Mouse (Mus musculus) Patski (cell line): ENCODE measurements around the gene Ttc22. TPM values are rescaled to one million over a fixed set of nuclear protein-coding genes. Genes with fewer than 3 reads are reported as not detected.

Source experiments
- ATAC-seq: fragments of 100-300 bp; one replicate; pipeline ENCODE4 v1.8.0; 2021
- CTCF ChIA-PET: fragments of 350-600 bp; sonication (Branson Sonifier 250); formaldehyde crosslinking; loops from one replicate; lab custom pipeline; 2022; ENCODE audit warnings: inconsistent platforms; lab: Charles Lee
- POLR2A ChIA-PET: fragments of 350-600 bp; sonication (Branson Sonifier 250); formaldehyde crosslinking; loops from one replicate; lab custom pipeline; 2022; ENCODE audit warnings: antibody characterized with exemption, inconsistent platforms; lab: Charles Lee
- DNase-seq: peaks from one replicate; pipeline ENCODE4 v3.0.0-alpha.2; 2011; ENCODE audit warnings: low read depth, low spot score
- H3K27me3 ChIP-seq: fragments of 371-371 bp; one replicate; pipeline ENCODE4 v1.5.1; 2021
- CTCF ChIP-seq: fragments of 100-300 bp; IDR thresholded peaks from one replicate; pipeline ENCODE4 v1.5.1; 2021
- in situ Hi-C: fragments of 300-500 bp; cut with MboI; formaldehyde crosslinking; loops from 3 replicates; pipeline ENCODE4 v1.11.1; 2018; ENCODE audit warnings: low pct_unique_long_range_greater_than_20kb, mixed read lengths
- polyA plus RNA-seq: library from polyadenylated mRNA; unstranded; gene quantifications from one replicate; pipeline ENCODE4 v1.2.3, GENCODE M21; 2021

Ttc22 gene
- polyA plus RNA-seq, 1 experiment from 2014 or later, result 0.72 TPM

GRCm38 (mm10) chr4:106614881-106615280 lies 7.4 kb upstream of the Ttc22 start:
- TF ChIP-seq CTCF, result no peak
- CTCF ChIA-PET, result interaction anchor here (0.6 to 3.5 kb wide), 10 partner anchors 8 to 99 kb away, joined by 3 to 33 read pairs (median 7); partner anchors contain the start of gene Ttc22
- ATAC-seq (no peak), DNase-seq (no peak)
- POLR2A ChIA-PET, result interaction anchor here (1.0 to 1.5 kb wide), 2 partner anchors 93 to 95 kb away, joined by 4 to 5 read pairs; no protein-coding TSS in a partner anchor
- in situ Hi-C loops, result loop anchor here (10.0 kb wide), 1 partner anchor 90 kb away; no protein-coding TSS in a partner anchor
- no peaks in the 10 kb centered on the region for H3K27me3 ChIP-seq

DNA sequence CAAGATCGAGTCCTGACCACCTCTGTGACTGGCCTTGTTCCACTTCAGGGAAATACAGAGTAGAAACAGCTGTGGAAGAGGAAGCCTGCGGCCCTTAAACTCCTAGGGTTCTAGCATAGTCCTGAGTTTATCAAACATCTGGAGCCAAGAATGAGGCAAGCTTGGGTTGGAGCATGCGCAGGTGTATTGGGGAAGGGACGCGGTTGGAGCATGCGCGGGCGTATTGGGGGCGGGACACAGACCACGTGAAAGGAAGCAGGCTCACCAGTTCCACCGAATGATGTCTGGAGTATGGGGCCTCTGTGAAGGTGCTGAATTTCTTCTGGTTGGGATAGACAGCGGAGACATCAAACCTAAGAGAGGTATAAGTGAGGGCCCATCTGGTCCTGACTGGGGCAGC lies 6.6 kb upstream of the Ttc22 start:
- in situ Hi-C loops, result loop anchor here (10.0 kb wide), 1 partner anchor 89 kb away; no protein-coding TSS in a partner anchor
- ChIA-PET POLR2A (interaction anchor here (1.0 to 1.5 kb wide), 2 partner anchors 92 to 94 kb away, joined by 4 to 5 read pairs; no protein-coding TSS in a partner anchor), CTCF (interaction anchor here (0.9 to 3.5 kb wide), 4 partner anchors 11 to 91 kb away, joined by 3 to 33 read pairs (median 7); no protein-coding TSS in a partner anchor)
- TF ChIP-seq CTCF, result no peak
- no peak for ATAC-seq
- H3K27me3 ChIP-seq, result no peaks in the 10 kb centered on the region
- DNase-seq, result no peak

- ATAC-seq (no peak), DNase-seq (no peak)
- CTCF ChIA-PET, result no interaction called here
- in situ Hi-C loops, result loop anchor here (10.0 kb wide), 1 partner anchor 88 kb away; no protein-coding TSS in a partner anchor
- POLR2A ChIA-PET, result interaction anchor here (0.7 kb wide), 1 partner anchor 55 kb away, joined by 5 read pairs; no protein-coding TSS in a partner anchor
- no peak for TF ChIP-seq CTCF
- H3K27me3 ChIP-seq, result no peaks in the 10 kb centered on the region
Observed at GRCm38 (mm10) chr4:106617056-106617455, 5.2 kb upstream of the Ttc22 start, which contains the start of gene Lexm. TSS of gene Lexm (minus strand) at chr4:106617241.

- ChIA-PET POLR2A (no interaction called here), CTCF (interaction anchor here (0.9 to 1.1 kb wide), 2 partner anchors 12 to 178 kb away, joined by 3 read pairs; no protein-coding TSS in a partner anchor)
- no peak for TF ChIP-seq CTCF
- H3K27me3 ChIP-seq, result no peaks in the 10 kb centered on the region
- DNase-seq (no peak), ATAC-seq (no peak)
- in situ Hi-C loops, result loop anchor here (10.0 kb wide), 1 partner anchor 86 kb away; no protein-coding TSS in a partner anchor
Observed at GRCm38 (mm10) chr4:106618898-106619297, 3.3 kb upstream of the Ttc22 start.

DNA sequence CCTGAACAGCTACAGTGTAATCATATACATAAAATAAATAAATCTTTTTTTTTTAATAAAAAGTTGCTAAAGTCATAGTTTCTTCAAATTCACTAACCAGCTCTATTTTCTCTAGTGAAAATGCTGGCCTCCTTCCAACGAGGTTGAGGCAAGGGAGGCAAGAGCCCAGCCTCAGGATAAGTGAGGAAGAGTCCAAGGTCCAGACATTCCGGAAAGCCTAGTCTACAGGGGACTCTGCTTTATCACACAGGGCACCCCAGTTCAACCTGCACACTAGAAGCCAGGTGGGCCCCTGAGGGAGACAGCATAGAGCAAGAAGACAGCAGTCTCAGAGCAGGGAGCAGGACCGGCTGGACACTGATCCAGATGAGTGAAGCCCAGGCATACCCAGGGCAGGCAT lies 804 bp upstream of the Ttc22 start:
- POLR2A ChIA-PET, result no interaction called here
- H3K27me3 ChIP-seq, result no peaks in the 10 kb centered on the region
- CTCF ChIA-PET, result no interaction called here
- in situ Hi-C loops, result no loop called here
- DNase-seq (no peak), ATAC-seq (no peak)
- TF ChIP-seq CTCF, result no peak

DNA sequence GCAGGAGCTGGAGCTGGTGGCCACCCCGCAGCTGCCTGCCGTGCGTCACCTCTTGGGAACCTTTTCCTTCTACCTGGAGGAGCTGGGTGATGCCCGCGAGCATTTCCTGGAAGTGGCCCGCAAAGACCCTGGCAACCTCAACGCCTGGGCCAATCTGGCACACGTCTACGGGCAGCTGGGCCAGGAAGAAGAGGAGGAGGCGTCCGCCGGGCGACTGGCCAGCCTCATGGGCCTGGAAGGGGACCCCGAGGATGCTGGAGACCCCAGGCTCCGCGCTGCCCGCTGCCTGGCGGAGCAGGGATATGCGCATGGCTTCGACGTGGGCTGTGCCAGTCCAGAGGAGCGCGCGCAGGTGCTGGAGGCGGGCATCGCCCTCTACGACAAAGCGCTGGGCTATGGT lies 480 bp downstream of the Ttc22 start:
- ChIA-PET POLR2A (interaction anchor here (0.6 kb wide), 1 partner anchor 23 kb away, joined by 3 read pairs; no protein-coding TSS in a partner anchor), CTCF (interaction anchor here (1.0 to 2.0 kb wide), 2 partner anchors 8 to 84 kb away, joined by 3 to 6 read pairs; no protein-coding TSS in a partner anchor)
- ATAC-seq (no peak), DNase-seq (no peak)
- in situ Hi-C loops, result no loop called here
- TF ChIP-seq CTCF, result no peak
- no peaks in the 10 kb centered on the region for H3K27me3 ChIP-seq

DNA sequence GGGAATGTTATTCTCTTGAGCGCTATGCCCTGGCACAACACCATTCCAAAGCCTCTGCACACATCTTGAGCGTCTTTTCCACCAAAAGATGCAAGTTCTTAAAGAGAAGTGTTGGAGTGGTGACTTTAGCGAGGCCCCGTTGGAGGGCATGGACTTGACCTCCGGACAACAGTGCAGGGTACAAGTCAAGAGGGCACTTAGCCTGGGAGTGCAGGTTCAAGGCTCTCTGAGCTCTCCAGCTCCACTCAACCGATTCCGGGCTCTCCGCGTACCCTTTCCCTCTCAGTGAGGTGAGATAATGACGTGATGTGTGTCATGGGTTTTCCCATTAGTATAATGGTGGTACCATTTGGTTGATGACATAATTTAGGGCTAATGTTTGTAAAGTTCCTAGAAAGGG lies 2.0 kb downstream of the Ttc22 start:
- in situ Hi-C loops, result no loop called here
- no peak for DNase-seq
- no peaks in the 10 kb centered on the region for H3K27me3 ChIP-seq
- TF ChIP-seq CTCF, result no peak
- no peak for ATAC-seq
- ChIA-PET POLR2A (no interaction called here), CTCF (interaction anchor here (2.1 kb wide), 1 partner anchor 10 kb away, joined by 9 read pairs; no protein-coding TSS in a partner anchor)

- H3K27me3 ChIP-seq, result no peaks in the 10 kb centered on the region
- CTCF ChIA-PET, result interaction anchor here (1.5 kb wide), 1 partner anchor 14 kb away, joined by 4 read pairs; no protein-coding TSS in a partner anchor
- POLR2A ChIA-PET, result no interaction called here
- TF ChIP-seq CTCF, result no peak
- no peak for DNase-seq
- in situ Hi-C loops, result no loop called here
- ATAC-seq, result no peak
Observed at GRCm38 (mm10) chr4:106627809-106628208, 5.6 kb downstream of the Ttc22 start.

DNA sequence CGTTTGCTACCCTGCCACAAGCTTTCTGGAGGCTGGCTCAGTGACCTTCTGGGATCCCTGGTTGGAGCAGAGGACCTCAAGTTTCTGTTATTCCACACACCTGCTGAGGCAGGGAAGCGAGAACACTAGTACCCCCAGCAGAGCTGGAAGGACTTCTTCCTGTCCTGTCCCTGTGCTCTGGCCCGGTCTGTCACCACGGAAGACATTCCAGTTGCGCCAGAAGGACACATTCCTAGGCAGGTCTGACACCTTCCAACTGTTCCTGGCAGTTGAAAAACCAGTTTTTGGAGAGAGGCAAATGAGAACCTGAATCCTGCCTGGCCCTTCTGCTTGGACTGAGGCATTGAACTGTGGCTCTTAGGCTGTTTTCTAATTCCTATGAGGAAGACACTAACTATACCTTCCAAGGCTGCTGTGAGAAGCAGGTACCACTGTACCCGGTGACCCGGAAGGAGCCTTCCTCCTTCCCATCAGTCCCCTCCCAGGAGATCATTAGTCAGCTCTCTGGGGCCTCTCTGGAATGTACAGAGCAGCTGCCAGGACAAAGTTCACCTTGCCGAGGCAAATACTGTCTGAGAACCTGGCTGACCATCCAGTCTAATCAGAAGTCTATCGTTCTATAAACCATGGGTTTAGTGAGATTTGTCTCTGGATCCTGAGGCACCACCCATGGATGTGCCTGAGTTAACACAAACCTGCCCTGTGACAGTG lies 6.6 kb downstream of the Ttc22 start:
- POLR2A ChIA-PET, result no interaction called here
- no peak for TF ChIP-seq CTCF
- no peaks in the 10 kb centered on the region for H3K27me3 ChIP-seq
- in situ Hi-C loops, result no loop called here
- no peak for DNase-seq
- CTCF ChIA-PET, result interaction anchor here (1.4 to 5.4 kb wide), 3 partner anchors 15 to 57 kb away, joined by 3 to 44 read pairs (median 13); partner anchors contain the start of gene Pars2
- no peak for ATAC-seq

DNA sequence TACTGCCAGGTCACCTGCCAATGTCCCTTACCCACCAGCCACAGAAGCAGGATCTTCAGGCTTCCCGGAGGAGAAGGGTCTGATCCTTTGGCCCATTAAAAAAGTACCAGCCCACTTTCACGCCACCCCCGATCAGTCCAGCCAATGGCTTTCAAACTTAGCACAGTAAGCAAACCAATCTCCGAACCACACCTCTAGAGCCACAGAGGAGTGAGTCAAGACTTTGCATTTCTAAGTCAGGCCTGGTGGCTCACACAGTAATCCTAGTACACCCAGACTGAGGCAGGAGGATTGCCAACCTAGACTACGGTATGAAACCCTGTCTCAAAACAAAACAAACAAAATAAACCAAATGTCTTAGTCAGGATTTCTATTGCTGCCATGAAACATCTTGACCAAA lies 7.1 kb downstream of the Ttc22 start:
- CTCF ChIA-PET, result interaction anchor here (0.6 to 5.4 kb wide), 5 partner anchors 15 to 57 kb away, joined by 3 to 44 read pairs (median 5); partner anchors contain the start of genes Pars2 and Ttc4
- TF ChIP-seq CTCF, result no peak
- no peaks in the 10 kb centered on the region for H3K27me3 ChIP-seq
- no peak for ATAC-seq
- DNase-seq, result no peak
- POLR2A ChIA-PET, result no interaction called here
- in situ Hi-C loops, result no loop called here
